Mouse (Mus musculus) left cerebral cortex, adult 8-10 months (tissue): ENCODE data around the gene Nkx2-2. TPM values are rescaled to one million over a fixed set of nuclear protein-coding genes. Genes with fewer than 3 reads are reported as not detected.

ENCODE experiments used
- DNase-seq, 2 experiments: peaks; one replicate each; pipeline ENCODE4 v3.0.0; 2022; ENCODE audit warnings: low spot score in 2 of 2
- total RNA-seq, 4 experiments: library from RNA; stranded (reverse); gene quantifications; 2 replicates each; pipeline ENCODE4 v1.2.4; 2022

Gene Nkx2-2
- 1 to 10 TPM; 5.6 to 7.0 (median 6.3) TPM for total RNA-seq

DNA sequence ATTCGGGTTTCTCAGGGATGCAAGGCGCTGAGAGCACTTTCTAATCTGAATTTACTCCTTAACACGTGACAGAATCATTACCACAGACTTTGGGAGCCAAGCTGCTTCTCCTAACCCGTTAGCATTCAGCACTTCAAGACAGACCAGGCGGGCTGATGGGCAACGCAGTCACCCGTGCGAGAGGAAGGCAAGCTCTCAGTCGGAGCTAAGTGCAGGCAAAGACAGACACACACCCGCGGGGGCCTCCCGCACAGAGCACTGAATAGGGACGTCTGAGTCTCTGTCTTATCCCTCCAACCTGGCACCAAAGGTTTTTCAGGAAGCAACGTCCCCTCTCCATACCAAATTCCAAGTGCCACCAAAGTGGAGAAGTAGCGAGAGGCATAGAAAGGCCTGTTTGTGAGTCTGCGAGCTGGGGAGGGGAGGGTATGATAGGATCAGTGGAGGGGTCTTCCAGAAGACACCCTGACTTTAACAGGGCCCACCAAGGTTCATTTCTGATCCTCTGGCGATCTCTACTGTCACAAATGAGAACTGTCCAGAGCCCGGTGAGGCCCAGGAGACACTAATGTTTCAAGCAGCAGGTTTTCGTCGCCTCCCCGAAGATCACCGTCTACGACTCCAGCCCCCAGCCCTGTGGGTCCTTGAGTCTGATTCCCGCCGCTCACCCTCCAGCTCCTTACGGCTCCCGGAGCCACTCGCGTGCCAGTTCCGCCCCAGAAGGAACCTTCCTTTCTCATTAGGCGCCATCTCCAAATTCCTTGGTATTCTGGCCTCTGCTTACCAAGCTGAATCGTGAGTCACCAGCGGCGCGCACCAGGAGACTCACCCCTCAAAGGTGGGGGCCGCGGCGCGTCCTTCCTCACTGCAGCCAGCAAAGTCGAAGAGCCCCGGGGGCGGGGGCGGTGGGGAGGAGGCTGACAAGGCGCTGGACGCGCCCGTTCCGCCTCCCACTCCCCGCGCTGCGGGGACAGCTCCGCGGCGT, at the start of gene Nkx2-2:
TSS of gene Nkx2-2 (minus strand) at position 973 of the 985 bp plus-strand sequence.
- no peak for DNase-seq

GRCm38 (mm10) chr2:147235707-147236290, 41.8 kb upstream of the Nkx2-2 start:
- DNase-seq: no peak

DNA sequence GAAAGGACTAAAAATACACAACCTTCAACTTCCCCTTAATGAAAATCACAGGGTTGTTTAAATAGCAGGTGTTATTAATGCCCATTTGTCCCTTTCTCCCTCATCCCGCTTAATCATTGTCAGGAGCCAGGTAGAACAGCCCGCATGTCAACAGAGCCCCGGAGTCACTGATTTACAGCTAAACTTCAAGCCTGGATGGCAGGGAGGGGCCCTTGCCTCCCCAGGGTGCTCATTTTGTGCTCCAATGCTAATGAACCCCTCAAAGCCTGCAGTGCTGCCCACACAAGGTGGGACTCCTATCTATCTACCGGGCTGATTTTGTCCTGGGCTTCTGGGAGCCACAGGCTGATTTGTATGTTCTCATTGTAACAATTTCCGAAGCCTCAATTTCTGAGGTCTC, 37.1 kb upstream of the Nkx2-2 start:
- DNase-seq: no peak

DNA sequence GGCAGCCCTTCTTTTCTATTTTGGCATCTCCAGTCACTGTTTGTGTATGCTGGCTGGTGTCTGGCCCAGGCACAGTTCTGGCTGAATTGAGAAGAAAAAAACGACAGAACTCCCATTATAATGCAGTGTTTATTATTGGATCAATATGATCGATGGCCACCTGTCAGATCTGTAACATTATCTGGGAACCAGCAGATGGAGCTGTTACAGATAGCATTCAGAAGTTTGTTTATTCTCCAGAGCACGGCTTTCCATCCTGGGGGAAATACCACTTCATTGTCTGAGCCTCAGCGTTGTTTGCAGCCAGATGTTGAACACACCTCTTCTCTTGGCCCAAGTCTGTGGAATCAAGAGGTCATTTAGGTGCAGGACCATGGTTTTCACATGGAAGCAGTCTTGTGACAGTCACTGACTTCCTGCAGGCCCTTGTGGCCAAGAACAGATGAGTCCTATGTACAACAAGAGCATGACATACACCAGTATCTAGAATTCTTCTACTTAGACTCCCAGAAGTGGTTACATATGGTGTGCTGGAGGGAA, 11.1 kb upstream of the Nkx2-2 start:
- DNase-seq: no peak

DNA sequence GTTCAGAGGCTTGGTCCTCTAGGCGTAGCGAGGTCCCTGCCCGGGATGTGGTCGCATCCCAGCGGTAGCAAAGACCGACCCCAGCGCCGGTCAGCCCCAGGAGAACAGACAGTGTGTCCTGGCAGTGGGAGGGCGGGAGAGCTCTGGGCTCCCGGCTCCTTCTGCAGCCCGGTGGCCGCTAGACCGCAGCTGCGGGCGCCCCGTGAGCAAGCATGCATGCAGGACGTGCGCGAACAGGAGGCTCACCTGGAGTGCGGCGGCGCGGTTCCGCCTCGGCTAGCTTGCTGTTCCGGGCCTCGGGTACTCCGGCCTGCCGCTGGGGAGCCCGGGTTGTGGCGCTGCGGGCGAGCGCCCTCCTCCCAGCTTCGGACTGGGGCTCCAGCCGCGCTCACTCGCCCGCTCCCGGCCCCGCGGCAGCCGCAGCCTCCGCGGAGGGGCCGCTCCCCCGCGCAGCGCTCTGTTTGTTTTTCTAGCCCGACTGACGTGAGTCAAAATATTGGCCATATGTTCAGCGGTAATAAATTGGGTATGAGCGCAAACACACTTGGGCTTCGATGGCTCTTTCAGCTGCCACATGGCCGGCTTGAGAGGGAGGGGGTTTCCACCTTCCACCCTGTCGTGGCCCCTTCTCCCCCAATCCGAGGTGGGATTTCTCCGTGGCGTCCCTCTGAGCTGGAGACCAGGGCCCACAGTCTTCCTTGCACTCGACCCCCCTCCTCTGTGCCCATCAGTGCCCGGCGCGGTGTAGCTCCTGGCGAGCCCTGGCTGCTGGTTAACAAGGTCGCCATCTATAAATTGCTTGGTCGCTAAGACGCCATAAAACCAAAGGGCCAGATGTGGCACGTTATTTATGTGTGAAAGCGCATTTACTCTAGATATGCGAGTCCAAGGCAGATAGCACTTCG, 920 bp upstream of the Nkx2-2 start:
- no peak for DNase-seq

DNA sequence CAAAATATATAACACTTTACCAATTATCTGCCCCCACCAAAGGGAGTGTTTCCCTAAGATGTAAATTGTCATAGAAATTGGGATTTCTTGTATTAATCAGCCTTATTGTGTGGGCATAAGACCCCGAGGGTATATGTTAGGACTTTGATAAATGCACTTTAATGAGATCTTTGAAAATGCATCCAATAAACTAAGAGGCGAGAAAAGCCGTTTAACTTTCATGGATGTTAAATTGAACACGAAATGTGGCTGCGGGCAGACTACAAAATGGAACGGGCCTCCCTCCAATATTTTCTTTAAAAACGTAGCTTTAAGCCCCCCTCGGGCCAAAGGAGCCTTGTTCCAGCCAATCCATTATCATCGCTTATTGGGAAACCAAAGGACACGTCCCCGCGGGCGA, 1.3 kb downstream of the Nkx2-2 start:
- DNase-seq: no peak

DNA sequence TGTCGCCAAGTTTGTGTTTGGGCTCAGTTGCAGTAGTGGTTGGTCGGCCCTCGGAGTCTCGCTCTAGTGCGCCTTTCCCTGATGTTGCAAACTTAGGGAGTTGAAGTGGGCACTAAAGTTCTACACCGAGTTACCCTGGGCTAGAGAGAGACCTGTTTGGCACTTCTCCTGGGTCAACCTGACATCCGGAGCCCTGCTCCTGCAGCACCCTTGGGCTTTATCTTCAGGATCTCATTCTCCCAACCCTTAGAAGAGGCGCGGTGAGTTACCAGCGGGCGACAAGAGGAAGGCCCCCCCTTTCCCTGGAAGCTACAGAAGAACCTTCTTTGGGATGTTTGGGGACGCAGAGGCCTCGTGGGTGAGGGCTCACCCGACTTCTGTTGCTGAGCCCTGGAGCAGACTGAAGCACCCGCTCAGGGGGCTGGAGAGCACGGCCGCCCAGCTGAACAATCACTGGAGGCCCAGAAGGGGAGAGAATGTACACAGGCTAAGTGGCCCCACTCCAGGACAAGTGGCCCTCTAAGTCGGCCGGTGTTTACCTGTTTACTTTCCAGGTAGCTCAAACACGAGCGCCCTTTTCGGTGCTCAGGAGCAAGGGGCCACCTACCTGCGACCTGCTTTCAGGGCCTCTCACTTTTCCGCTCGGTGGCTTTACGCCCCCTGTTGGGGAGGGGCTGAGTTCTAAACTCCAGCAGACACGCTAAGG, 3.6 kb downstream of the Nkx2-2 start:
- no peak for DNase-seq

DNA sequence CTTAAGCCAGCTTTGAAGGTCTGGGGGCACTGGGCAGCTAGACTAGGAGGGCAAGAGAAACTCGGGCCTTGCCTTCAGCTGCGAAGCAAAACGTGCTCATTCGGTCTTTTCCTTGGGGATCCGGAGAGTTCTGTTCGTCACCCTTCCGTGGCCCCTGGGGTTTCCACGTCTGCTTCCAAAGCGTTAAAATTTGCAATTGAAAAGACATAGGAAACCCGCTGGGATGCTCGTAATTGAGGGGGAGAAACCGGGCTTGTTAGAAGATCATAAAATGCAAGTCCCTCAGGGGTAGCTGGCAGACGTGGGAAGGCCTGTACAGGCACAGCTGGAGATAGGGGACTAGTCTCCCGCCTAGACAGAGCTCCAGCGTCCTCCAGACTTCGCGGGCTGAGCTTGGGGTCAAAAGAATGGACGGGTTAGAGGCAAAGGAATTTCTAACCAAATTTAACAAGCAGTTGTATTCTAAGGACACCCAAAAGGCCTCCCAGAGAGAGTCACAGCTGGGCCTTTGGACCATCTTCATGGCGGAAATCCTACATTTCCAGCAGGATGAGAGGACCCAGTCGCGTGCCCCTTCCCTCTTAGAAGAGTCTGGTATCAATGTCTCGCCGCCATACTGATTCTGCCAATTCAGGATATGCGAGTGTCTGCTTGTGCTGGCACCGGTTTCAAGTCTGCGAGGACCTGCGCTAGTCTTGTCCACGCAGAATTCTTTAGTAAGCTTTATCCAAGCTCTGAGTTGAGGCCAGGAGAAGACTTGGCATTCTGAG, 4.3 kb downstream of the Nkx2-2 start:
- DNase-seq: no peak

- no peak for DNase-seq
Measured at GRCm38 (mm10) chr2:147188871-147189545, 5.0 kb downstream of the Nkx2-2 start.

- DNase-seq: no peak
Measured at GRCm38 (mm10) chr2:147188074-147188700, 5.9 kb downstream of the Nkx2-2 start.

DNA sequence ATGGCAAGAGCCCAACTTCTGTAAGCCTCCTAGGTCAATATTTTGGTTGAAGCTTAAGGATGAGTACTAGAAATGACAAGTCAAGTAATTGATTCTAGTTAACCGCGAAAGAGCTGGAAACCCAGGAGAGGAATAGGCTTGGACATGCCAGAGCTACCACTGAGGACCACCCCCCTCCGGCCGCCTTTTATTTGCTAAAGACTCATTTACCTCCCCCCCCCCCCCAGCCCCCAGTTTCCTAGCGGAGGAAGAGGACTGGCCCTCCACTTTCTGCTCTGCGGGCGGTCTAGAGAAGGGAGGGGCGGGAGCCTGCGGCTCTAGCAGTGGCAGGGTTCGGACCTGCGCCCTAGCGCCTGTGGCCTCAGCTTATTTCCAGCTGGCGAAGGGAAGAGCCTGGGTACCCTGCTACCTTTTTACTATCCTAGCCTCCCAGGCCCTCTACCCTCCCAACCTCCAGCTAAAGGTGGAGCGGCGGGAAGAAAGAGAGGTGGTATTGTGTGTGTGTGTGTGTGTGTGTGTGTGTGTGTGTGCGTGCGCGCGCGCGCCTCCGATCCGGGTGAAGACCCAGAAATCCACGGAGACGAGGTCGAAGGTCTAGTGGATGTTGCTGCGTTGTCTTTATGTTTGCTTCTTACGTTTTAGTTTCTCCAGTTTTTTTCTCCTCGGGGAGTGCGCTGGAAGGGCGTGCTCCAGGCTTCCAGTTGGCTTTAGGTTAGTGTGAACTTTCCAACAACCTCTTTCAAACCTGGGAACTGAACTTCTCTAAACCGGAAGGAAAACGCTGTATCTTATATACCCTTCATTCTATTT, 6.8 kb downstream of the Nkx2-2 start:
- DNase-seq: no peak

DNA sequence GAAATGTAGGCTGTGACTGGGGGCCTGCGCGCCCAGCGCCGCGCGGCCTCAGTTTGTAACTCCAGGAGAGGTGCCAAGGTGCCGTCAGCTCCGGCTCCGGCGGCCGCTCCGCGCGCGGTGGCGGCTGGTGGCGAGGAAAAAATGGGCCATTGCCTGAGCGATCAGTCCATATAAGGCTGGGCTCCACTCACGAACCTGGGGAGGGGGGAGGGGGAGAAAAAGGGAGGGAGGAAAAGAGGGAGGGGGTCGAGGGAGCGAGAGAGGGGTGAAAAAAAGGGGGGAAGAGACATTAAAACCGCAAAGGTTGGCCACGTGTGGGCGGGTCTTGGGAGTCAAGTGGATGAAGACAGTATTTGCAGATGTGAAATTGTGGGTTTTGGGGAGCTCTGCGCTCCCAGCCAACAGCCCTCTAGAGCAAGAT, 7.8 kb downstream of the Nkx2-2 start:
- DNase-seq: no peak

- no peak for DNase-seq
Measured at GRCm38 (mm10) chr2:147185561-147185960, 8.5 kb downstream of the Nkx2-2 start.

DNA sequence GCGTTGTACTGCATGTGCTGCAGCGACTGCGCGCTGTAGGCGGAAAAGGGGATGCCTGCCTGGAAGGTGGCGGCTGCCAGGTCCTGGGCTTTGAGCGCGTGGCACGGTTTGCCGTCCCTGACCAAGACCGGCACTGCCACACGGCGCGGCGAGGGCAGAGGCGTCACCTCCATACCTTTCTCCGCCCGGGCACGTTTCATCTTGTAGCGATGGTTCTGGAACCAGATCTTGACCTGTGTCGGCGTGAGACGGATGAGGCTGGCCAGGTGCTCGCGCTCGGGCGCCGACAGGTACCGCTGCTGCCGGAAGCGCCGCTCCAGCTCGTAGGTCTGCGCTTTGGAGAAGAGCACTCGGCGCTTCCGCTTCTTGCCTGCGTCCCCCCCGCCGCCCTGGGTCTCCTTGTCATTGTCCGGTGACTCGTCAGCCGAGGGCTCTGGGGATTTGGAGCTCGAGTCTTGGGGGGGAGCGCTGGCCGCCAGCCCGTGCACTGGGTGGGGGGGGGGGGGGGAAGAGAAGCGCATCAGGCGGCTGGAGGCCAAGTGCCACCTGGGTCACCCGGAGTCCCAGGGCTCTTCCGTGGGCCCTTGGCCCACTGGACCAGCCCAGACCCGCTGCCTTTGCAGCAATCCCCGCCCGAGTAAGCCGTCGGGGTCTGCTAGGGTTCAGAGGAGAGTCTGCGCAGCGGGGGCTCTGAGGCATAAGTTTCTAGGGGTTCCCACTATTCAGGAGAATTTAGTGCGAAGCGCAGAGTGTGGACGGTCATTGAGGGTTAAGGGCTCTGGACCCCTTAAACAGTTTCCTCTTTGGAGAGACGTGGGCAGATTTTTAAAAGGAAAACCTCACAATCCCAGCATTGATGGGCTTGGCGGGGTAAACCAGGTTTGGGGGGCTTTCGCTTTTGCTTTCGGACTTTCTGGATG, 9.7 kb downstream of the Nkx2-2 start:
- no peak for DNase-seq

- DNase-seq: no peak
Measured at GRCm38 (mm10) chr2:147183521-147183920, 10.5 kb downstream of the Nkx2-2 start.

DNA sequence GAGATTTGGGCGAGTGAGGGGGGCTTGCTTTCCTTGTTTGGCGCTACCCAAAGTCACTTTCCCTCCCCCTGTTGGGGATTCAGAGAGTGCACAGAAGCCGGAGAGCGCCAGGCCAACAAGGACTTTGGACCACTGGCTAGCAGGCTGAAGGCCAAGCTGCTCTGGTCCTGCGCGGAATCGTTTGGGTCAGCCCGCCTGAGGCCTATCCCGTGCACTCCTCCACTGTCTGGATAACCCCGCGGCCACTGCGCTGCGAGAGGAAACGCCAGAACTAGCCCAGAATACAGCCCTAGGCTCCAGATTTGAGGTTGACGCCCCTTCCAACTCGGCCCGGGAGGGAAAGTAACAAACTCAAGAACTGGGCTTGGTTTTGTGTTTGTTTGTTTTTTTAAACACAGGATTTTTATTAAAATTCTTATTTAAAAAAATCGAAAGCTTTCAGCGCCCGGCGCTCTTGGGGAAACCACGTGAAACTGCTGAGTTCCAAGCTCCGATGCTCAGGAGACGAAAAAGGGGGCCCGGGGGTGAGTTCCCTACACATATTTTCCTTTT, 11.3 kb downstream of the Nkx2-2 start:
- no peak for DNase-seq
